Mouse (Mus musculus) stomach, postnatal 0 days (tissue): ENCODE measurements around the gene Fpgt.

ENCODE experiments used
- CTCF ChIP-seq: IDR thresholded peaks from 2 replicates; pipeline ENCODE4 v1.5.1; 2016; ENCODE audit warnings: antibody characterized with exemption, low read depth, mild to moderate bottlenecking, moderate library complexity
- EP300 ChIP-seq: optimal IDR thresholded peaks from 2 replicates; pipeline ENCODE3; 2016; ENCODE audit warnings: antibody characterized with exemption

- TF ChIP-seq CTCF = no peak
- no peak for TF ChIP-seq EP300
Observed at GRCm38 (mm10) chr3:155039012-155039836, 54.0 kb downstream of the Fpgt start.
